Mouse (Mus musculus): ENCODE measurements around the gene Tmem150b.

DNA sequence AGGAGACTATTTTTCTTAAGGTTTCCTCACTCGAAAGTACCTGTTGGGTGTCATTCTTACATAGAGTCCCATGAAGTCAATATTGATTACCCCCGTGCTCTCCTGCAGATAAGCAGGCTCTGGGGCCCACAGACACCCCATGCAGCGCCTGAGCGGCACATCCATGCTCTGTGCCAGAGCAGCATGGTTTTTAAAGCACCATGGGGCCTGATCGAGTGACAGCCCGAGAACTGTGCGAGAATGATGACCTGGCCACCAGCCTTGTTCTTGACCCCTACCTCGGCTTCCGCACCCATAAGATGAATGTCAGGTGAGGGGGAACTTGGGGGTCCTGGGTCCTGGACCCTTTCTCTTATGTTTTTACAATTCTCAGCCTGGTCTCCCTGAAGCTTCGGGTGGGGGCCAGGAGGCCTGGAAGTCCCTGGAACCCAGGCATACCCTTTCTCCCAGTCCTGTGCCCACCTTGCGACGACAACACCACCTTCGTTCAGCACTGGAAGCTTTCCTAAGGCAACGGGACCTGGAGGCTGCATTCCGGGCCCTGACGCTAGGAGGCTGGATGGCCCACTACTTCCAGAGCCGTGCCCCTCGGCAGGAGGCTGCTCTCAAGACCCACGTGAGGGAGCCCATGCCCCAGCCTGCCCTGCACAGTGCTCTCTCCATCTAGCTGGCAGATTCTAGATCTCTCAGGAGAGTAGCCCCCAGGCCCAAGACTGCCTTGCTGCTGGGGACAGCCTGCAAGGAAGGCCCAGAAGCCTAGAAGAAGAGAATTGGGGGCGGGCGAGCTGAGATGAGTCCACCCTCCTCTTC is 16.8 kb upstream of the Tmem150b start:
- TF ChIP-seq CTCF (IDR thresholded peaks at IDR 0.05): no peak
- no peak for TF ChIP-seq POLR2A (IDR thresholded peaks at IDR 0.05; ENCODE audit: insufficient read depth, low read depth, low read length)

Measured in heart, adult 2 months (tissue).